Mouse (Mus musculus) lung, adult 2 months (tissue): ENCODE data around the gene Bhlhe40. TPM values are rescaled to one million over a fixed set of nuclear protein-coding genes. Genes with fewer than 3 reads are reported as not detected.

Experiments used
- DNase-seq: peaks from one replicate; pipeline ENCODE4 v3.0.0; 2022
- H3K4me1 ChIP-seq: fragments of 200-500 bp; 2 replicates; pipeline ENCODE4 v1.6.1; 2011; ENCODE audit warnings: low read length; ENCODE audit not compliant: control insufficient read depth, insufficient read depth
- H3K4me3 ChIP-seq: fragments of 200-500 bp; replicated peaks from 2 replicates; pipeline ENCODE3; 2011; ENCODE audit warnings: low read depth, mild to moderate bottlenecking, control low read depth, low read length; ENCODE audit errors: extremely low read depth
- CTCF ChIP-seq: fragments of 200-500 bp; IDR thresholded peaks from 2 replicates; pipeline ENCODE4 v1.5.1; 2011; ENCODE audit warnings: mild to moderate bottlenecking, low read length, control low read depth; ENCODE audit not compliant: insufficient read depth
- POLR2A ChIP-seq: fragments of 200-500 bp; IDR thresholded peaks from 2 replicates; pipeline ENCODE4 v1.6.1; 2011; ENCODE audit warnings: low read depth, mild to moderate bottlenecking, control low read depth, low read length, borderline replicate concordance; ENCODE audit errors: extremely low read depth
- WGBS: fragments of 180-500 bp; shearing (Covaris S2); methylation state at CpG from one replicate; pipeline ENCODE4 v1.1.7; 2018; 5-methylcytosine and 5-hydroxymethylcytosine counted together
- polyA plus RNA-seq: library from polyadenylated mRNA; depleted of rRNA; stranded (reverse); fragments of >200 nt; gene quantifications from 2 replicates; pipeline ENCODE4 v1.2.3, GENCODE M21; 2012

Gene Bhlhe40
- polyA plus RNA-seq, 1 experiment: 14.6 TPM

GRCm38 (mm10) chr6:108699679-108700078 lies 39.2 kb downstream of the Bhlhe40 start:
- TF ChIP-seq CTCF (no peak), POLR2A (no peak)
- Histone ChIP-seq H3K4me3 (no peak overlapping the region), H3K4me1 (peaks cover 5% of the 10 kb centered on the region; the same call in 1 of the 2 replicates)
- 61% methylated on average over 3 of the region's 3 CpGs for WGBS
- no peak for DNase-seq

GRCm38 (mm10) chr6:108700638-108701343 lies 40.4 kb downstream of the Bhlhe40 start:
- Histone ChIP-seq H3K4me3 (no peak overlapping the region), H3K4me1 (peaks cover 6% of the 10 kb centered on the region; the same call in 1 of the 2 replicates)
- TF ChIP-seq CTCF: no peak
- TF ChIP-seq POLR2A: no peak
- 46% methylated on average over 17 of the region's 17 CpGs for WGBS
- no peak for DNase-seq

GRCm38 (mm10) chr6:108702648-108703047 lies 42.2 kb downstream of the Bhlhe40 start:
- 0 out of 2 replicates have a peak, but pooled peaks cover 3% of the 10 kb centered on the region for H3K4me1 ChIP-seq
- no peak for DNase-seq
- no peak for TF ChIP-seq CTCF
- no peak for TF ChIP-seq POLR2A
- 51% methylated on average over 3 of the region's 3 CpGs for WGBS
- no peak overlapping the region for H3K4me3 ChIP-seq

GRCm38 (mm10) chr6:108703085-108703484 lies 42.7 kb downstream of the Bhlhe40 start:
- DNase-seq: no peak
- TF ChIP-seq CTCF: no peak
- TF ChIP-seq POLR2A: no peak
- H3K4me1 ChIP-seq: 0 out of 2 replicates have a peak, but pooled peaks cover 3% of the 10 kb centered on the region
- no peak overlapping the region for H3K4me3 ChIP-seq
- WGBS: 100% methylated on average over 1 of the region's 1 CpGs

GRCm38 (mm10) chr6:108704316-108705080 lies 44.1 kb downstream of the Bhlhe40 start:
- 62% methylated on average over 9 of the region's 9 CpGs for WGBS
- H3K4me1 ChIP-seq: 0 out of 2 replicates have a peak, but pooled peaks cover 6% of the 10 kb centered on the region
- no peak overlapping the region for H3K4me3 ChIP-seq
- TF ChIP-seq POLR2A: no peak
- TF ChIP-seq CTCF: no peak
- DNase-seq: no peak

- 0 out of 2 replicates have a peak, but pooled peaks cover 6% of the 10 kb centered on the region for H3K4me1 ChIP-seq
- H3K4me3 ChIP-seq: no peak overlapping the region
- no peak for DNase-seq
- TF ChIP-seq CTCF: no peak
- no peak for TF ChIP-seq POLR2A
- 60% methylated on average over 6 of the region's 6 CpGs for WGBS
Measured at GRCm38 (mm10) chr6:108705957-108706356, 45.5 kb downstream of the Bhlhe40 start.

- 85% methylated on average over 8 of the region's 8 CpGs for WGBS
- DNase-seq: no peak
- Histone ChIP-seq H3K4me3 (no peak overlapping the region), H3K4me1 (0 out of 2 replicates have a peak, but pooled peaks cover 6% of the 10 kb centered on the region)
- no peak for TF ChIP-seq POLR2A
- no peak for TF ChIP-seq CTCF
Measured at GRCm38 (mm10) chr6:108706994-108707645, 46.7 kb downstream of the Bhlhe40 start.

- WGBS: 6% methylated on average over 9 of the region's 9 CpGs
- Histone ChIP-seq H3K4me3 (peak overlapping the region; percentile 10), H3K4me1 (0 out of 2 replicates have a peak, but pooled peaks cover 6% of the 10 kb centered on the region)
- TF ChIP-seq CTCF: no peak
- TF ChIP-seq POLR2A: no peak
- DNase-seq: no peak
Measured at GRCm38 (mm10) chr6:108709131-108709470, 48.7 kb downstream of the Bhlhe40 start.

- 0 out of 2 replicates have a peak, but pooled peaks cover 4% of the 10 kb centered on the region for H3K4me1 ChIP-seq
- peak; percentile 75 for DNase-seq
- under 1% methylated on average over 29 of the region's 29 CpGs for WGBS
- 0 out of 2 replicates have a peak, but pooled peaks have one; percentile 10 for TF ChIP-seq POLR2A
- TF ChIP-seq CTCF: peak; percentile 82
- H3K4me3 ChIP-seq: peak overlapping the region; percentile 10
Measured at GRCm38 (mm10) chr6:108709471-108710231, 49.2 kb downstream of the Bhlhe40 start.
